In genomic region chr8:83740586-83740975, GRCm38 (mm10) we compare ENCODE assay signal across 8 mouse cellular contexts. TPM values are rescaled to one million over a fixed set of nuclear protein-coding genes. Genes with fewer than 3 reads are reported as not detected.
A peak's percentile ranks its signal among the peaks of the same experiment; 100 is the strongest.
DNase-seq lines count a peak whose midpoint lies in the region; ATAC-seq and TF ChIP-seq lines count a peak whose summit lies in the region.

No protein-coding gene starts in this region.

- ATAC-seq in heart, embryonic 13.5 days (ENCODE audit: extremely low read depth, insufficient number of reproducible peaks, low FRiP score, low TSS enrichment) = no peak
- no peak for ATAC-seq in forebrain, embryonic 16.5 days

- no peak for TF ChIP-seq POLR2A in ES-Bruce4 (IDR thresholded peaks at IDR 0.05; ENCODE audit: insufficient read depth, low read length)

- no peak for TF ChIP-seq CTCF in ES-Bruce4 (IDR thresholded peaks at IDR 0.05; ENCODE audit: low read depth, low read length)

- no peak for TF ChIP-seq EP300 in ES-Bruce4 (IDR thresholded peaks at IDR 0.05; ENCODE audit: insufficient read depth, low read depth, low read length)

- H3K9me3 ChIP-seq in heart, embryonic 13.5 days = no peaks in the 10 kb centered on the region
- no peaks in the 10 kb centered on the region for H3K9me3 ChIP-seq in ES-Bruce4 (replicated peaks; ENCODE audit: control insufficient read depth, insufficient read depth, low read length, poor library complexity, severe bottlenecking)
- H3K9me3 ChIP-seq in forebrain, embryonic 16.5 days (ENCODE audit: control insufficient read depth, low read length) = no peaks in the 10 kb centered on the region

- H3K4me1 ChIP-seq in heart, embryonic 13.5 days = peaks cover 42% of the 10 kb centered on the region
- H3K4me1 ChIP-seq in ES-Bruce4 (ENCODE audit: control insufficient read depth, insufficient read depth, low read length) = peaks cover 3% of the 10 kb centered on the region
- H3K4me1 ChIP-seq in forebrain, embryonic 16.5 days (replicated peaks; ENCODE audit: control insufficient read depth, insufficient read depth, low read length) = peaks cover 11% of the 10 kb centered on the region

- peak overlapping the region; percentile 76 for H3K4me3 ChIP-seq in heart, embryonic 13.5 days
- H3K4me3 ChIP-seq in ES-Bruce4 (ENCODE audit: low read depth, low read length) = peak overlapping the region; percentile 64
- H3K4me3 ChIP-seq in forebrain, embryonic 16.5 days (replicated peaks; ENCODE audit: low read length) = peak overlapping the region; percentile 47

- peaks cover 3% of the 10 kb centered on the region; the same call in 1 of the 2 replicates for H3K36me3 ChIP-seq in heart, embryonic 13.5 days
- no peaks in the 10 kb centered on the region for H3K36me3 ChIP-seq in ES-Bruce4 (ENCODE audit: control insufficient read depth, insufficient read depth, low read length, poor library complexity, severe bottlenecking)
- H3K36me3 ChIP-seq in forebrain, embryonic 16.5 days (ENCODE audit: control insufficient read depth, insufficient read depth) = no peaks in the 10 kb centered on the region

- peak overlapping the region; percentile 95 for H3K4me2 ChIP-seq in heart, embryonic 13.5 days
- H3K4me2 ChIP-seq in forebrain, embryonic 16.5 days (ENCODE audit: low read length) = peak overlapping the region; percentile 81

- DNase-seq in heart, postnatal 4 days = no peak
- peak; percentile 37 for DNase-seq in lung, postnatal 36 days
- no peak for DNase-seq in right cerebral cortex, postnatal 14 days
- DNase-seq in urinary bladder, adult 18-20 months (ENCODE audit: low spot score in 2 of 2) = no peak
- no peak for DNase-seq in urinary bladder, adult 2 months (ENCODE audit: low spot score)

- WGBS in heart, embryonic 13.5 days = 12% methylated on average over 3 of the region's 3 CpGs
- 14% methylated on average over 3 of the region's 3 CpGs for WGBS in forebrain, embryonic 16.5 days

- H3K27me3 ChIP-seq in heart, embryonic 13.5 days (replicated peaks) = no peaks in the 10 kb centered on the region
- H3K27me3 ChIP-seq in ES-Bruce4 (ENCODE audit: control insufficient read depth, insufficient read depth, low read length, poor library complexity, severe bottlenecking) = no peaks in the 10 kb centered on the region
- peaks cover 25% of the 10 kb centered on the region for H3K27me3 ChIP-seq in forebrain, embryonic 16.5 days (replicated peaks; ENCODE audit: control insufficient read depth, insufficient read depth, low read length)

- peak overlapping the region; percentile 91 for H3K9ac ChIP-seq in heart, embryonic 13.5 days
- peak overlapping the region; percentile 61 for H3K9ac ChIP-seq in ES-Bruce4 (ENCODE audit: low read depth, poor library complexity, severe bottlenecking)
- H3K9ac ChIP-seq in forebrain, embryonic 16.5 days (replicated peaks; ENCODE audit: low read depth, low read length) = peak overlapping the region; percentile 54

- H3K27ac ChIP-seq in heart, embryonic 13.5 days (replicated peaks) = peak overlapping the region; percentile 79
- H3K27ac ChIP-seq in ES-Bruce4 (ENCODE audit: insufficient read depth, low read length) = peak overlapping the region; percentile 91
- no peak overlapping the region for H3K27ac ChIP-seq in forebrain, embryonic 16.5 days (ENCODE audit: low read length)

RNA-seq across cellular contexts. Expression of gene Adgre5, which starts 0.5 kb away (rescaled TPM):
- 25.0 and 28.4 TPM in 2 replicates for polyA plus RNA-seq in heart, embryonic 13.5 days (2015; fragmentation: Nextera tagmentation; extraction: Ambion mirVana)
- 10 to 100 TPM; 62.8 to 63.4 TPM for total RNA-seq in heart, postnatal 4 days (2021)
- 16.8 and 17.5 TPM in 2 replicates for polyA plus RNA-seq in ES-Bruce4 (2011; ENCODE audit: insufficient read depth, insufficient read length, low read depth, missing spikeins)
- 8.1 and 10.8 TPM in 2 replicates for polyA plus RNA-seq in forebrain, embryonic 16.5 days (2015; fragmentation: Nextera tagmentation; extraction: Ambion mirVana)
- 119 and 129 TPM in 2 replicates for polyA plus RNA-seq in urinary bladder, adult 2 months (2012; rRNA removed)

RNA-seq across cellular contexts. Expression of gene Ddx39, which starts 25.6 kb away (rescaled TPM):
- 133 and 152 TPM in 2 replicates for polyA plus RNA-seq in heart, embryonic 13.5 days (2015; fragmentation: Nextera tagmentation; extraction: Ambion mirVana)
- total RNA-seq in heart, postnatal 4 days (2021) = 10 to 100 TPM; 68.1 to 69.0 TPM
- polyA plus RNA-seq in ES-Bruce4 (2011; ENCODE audit: insufficient read depth, insufficient read length, low read depth, missing spikeins) = 117 and 121 TPM in 2 replicates
- polyA plus RNA-seq in forebrain, embryonic 16.5 days (2015; fragmentation: Nextera tagmentation; extraction: Ambion mirVana) = 116 TPM in 2 replicates
- 24.8 and 36.4 TPM in 2 replicates for polyA plus RNA-seq in urinary bladder, adult 2 months (2012; rRNA removed)

RNA-seq across cellular contexts. Expression of gene Pkn1, which starts 41.6 kb away (rescaled TPM):
- 19.5 and 20.0 TPM in 2 replicates for polyA plus RNA-seq in heart, embryonic 13.5 days (2015; fragmentation: Nextera tagmentation; extraction: Ambion mirVana)
- 10 to 100 TPM; 52.7 to 53.4 TPM for total RNA-seq in heart, postnatal 4 days (2021)
- polyA plus RNA-seq in ES-Bruce4 (2011; ENCODE audit: insufficient read depth, insufficient read length, low read depth, missing spikeins) = 19.9 and 20.2 TPM in 2 replicates
- polyA plus RNA-seq in forebrain, embryonic 16.5 days (2015; fragmentation: Nextera tagmentation; extraction: Ambion mirVana) = 30.7 and 36.0 TPM in 2 replicates
- polyA plus RNA-seq in urinary bladder, adult 2 months (2012; rRNA removed) = 39.0 and 43.3 TPM in 2 replicates
